Mouse (Mus musculus): ENCODE measurements at regions not wholly inside any gene's neighbourhood (a gene's known extent, or its start where the extent isn't known, plus 50 kb on each side); places are given as distances from the start of the nearest gene placed in this dataset.

GRCm38 (mm10) chr15:94011499-94011898 lies 415.8 kb upstream of the Prickle1 start:
- TF ChIP-seq POLR2A (IDR thresholded peaks at IDR 0.05; ENCODE audit: insufficient read depth, low read length) (no peak), CTCF (IDR thresholded peaks at IDR 0.05; ENCODE audit: low read depth, low read length) (no peak), EP300 (IDR thresholded peaks at IDR 0.05; ENCODE audit: insufficient read depth, low read depth, low read length) (no peak)
